Mouse (Mus musculus): ENCODE results near the gene Vps13d. TPM values are rescaled to one million over a fixed set of nuclear protein-coding genes. Genes with fewer than 3 reads are reported as not detected.

Gene Vps13d
- polyA plus RNA-seq, 1 experiment from 2014 or later, result 8.5 TPM

- Histone ChIP-seq H3K27me3 (ENCODE audit: insufficient read depth, low read length) (no peaks in the 10 kb centered on the region), H3K9ac (no peak overlapping the region), H3K27ac (ENCODE audit: low read depth) (peak overlapping the region; percentile 92), H3K4me1 (ENCODE audit: insufficient read depth) (peaks cover 12% of the 10 kb centered on the region), H3K4me2 (no peak overlapping the region), H3K9me3 (ENCODE audit: low read depth, low read length) (no peaks in the 10 kb centered on the region), H3K36me3 (ENCODE audit: insufficient read depth) (peaks cover 14% of the 10 kb centered on the region), H3K4me3 (ENCODE audit: low read depth, low read length) (no peak overlapping the region)
- DNase-seq, result peak; percentile 55
- ATAC-seq (ENCODE audit: insufficient read depth), result peak; percentile 46
- TF ChIP-seq CTCF (IDR thresholded peaks at IDR 0.05; ENCODE audit: low read depth), result no peak
- 73% methylated on average over 1 of the region's 1 CpGs for WGBS
Measured at GRCm38 (mm10) chr4:144929811-144930221, 265.0 kb downstream of the Vps13d start.

- H3K4me3 ChIP-seq (ENCODE audit: low read depth, low read length), result no peak overlapping the region
- no peak overlapping the region for H3K4me2 ChIP-seq
- H3K27me3 ChIP-seq (ENCODE audit: insufficient read depth, low read length), result no peaks in the 10 kb centered on the region
- H3K36me3 ChIP-seq (ENCODE audit: insufficient read depth), result peaks cover 14% of the 10 kb centered on the region
- no peak overlapping the region for H3K9ac ChIP-seq
- WGBS, result 73% methylated on average over 5 of the region's 5 CpGs
- no peak for DNase-seq
- H3K27ac ChIP-seq (ENCODE audit: low read depth), result no peak overlapping the region
- no peak for TF ChIP-seq CTCF (IDR thresholded peaks at IDR 0.05; ENCODE audit: low read depth)
- no peak for ATAC-seq (ENCODE audit: insufficient read depth)
- no peaks in the 10 kb centered on the region for H3K9me3 ChIP-seq (ENCODE audit: low read depth, low read length)
- peaks cover 12% of the 10 kb centered on the region for H3K4me1 ChIP-seq (ENCODE audit: insufficient read depth)
Measured at GRCm38 (mm10) chr4:144928693-144929436, 265.9 kb downstream of the Vps13d start.

Other genes starting within 250 kb of the Vps13d start
- gene Tnfrsf1b, start 51.9 kb upstream of the Vps13d start, polyA plus RNA-seq (2014; fragmentation: Nextera tagmentation; extraction: Ambion mirVana), result 3.3 and 3.4 TPM in 2 replicates
- 0.20 TPM in 1 of 2 replicates, not detected in the other for gene Tnfrsf8, start 120.2 kb upstream of the Vps13d start, polyA plus RNA-seq (2014; fragmentation: Nextera tagmentation; extraction: Ambion mirVana)